Mouse (Mus musculus): ENCODE data around the gene Ccdc9. TPM values are rescaled to one million over a fixed set of nuclear protein-coding genes. Genes with fewer than 3 reads are reported as not detected.
A peak's percentile ranks its signal among the peaks of the same experiment; 100 is the strongest.
"Not testable (repeated sequence)": the region's sequence is repeated elsewhere in the genome, so short reads cannot be mapped to it uniquely, and the experiment has no call there.

The Ccdc9 gene
- total and polyA plus RNA-seq, 3 experiments, result 8.1 to 133 (median 66.0) TPM

DNA sequence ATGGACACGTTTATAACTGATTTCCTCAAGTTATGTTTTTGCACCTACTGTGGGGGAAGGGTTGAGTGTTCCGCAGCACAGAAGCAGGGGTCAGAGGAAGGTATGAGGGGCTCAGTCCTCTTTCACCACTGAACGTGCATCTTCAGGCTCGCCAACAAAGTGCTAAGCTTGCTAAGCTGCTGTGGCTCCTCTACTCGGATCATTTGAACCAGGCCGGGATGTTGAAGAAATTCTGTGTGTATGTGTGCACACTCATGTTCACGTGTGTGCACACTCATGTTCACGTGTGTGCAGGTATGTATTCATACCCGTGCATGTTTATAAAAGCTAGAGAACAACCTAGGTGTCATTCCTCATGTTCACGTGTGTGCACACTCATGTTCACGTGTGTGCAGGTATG lies 20.7 kb downstream of the Ccdc9 start:
- Histone ChIP-seq H3K4me3 (ENCODE audit: low read depth, low read length) (no peak overlapping the region), H3K9me3 (replicated peaks) (no peaks in the 10 kb centered on the region), H3K27me3 (ENCODE audit: insufficient read depth, low read length) (0 out of 2 replicates have a peak, but pooled peaks cover 4% of the 10 kb centered on the region), H3K36me3 (replicated peaks) (peaks cover 25% of the 10 kb centered on the region), H3K4me1 (ENCODE audit: insufficient read depth, low read depth, low read length) (peaks cover 9% of the 10 kb centered on the region; the same call in 1 of the 2 replicates)
- no peak for TF ChIP-seq TAL1 (conservative IDR thresholded peaks at IDR 0.05; ENCODE audit: low read depth, low read length)
- TF ChIP-seq CTCF (IDR thresholded peaks at IDR 0.05; ENCODE audit: low read depth, low read length), result no peak
- no peak for TF ChIP-seq POLR2AphosphoS5 (IDR thresholded peaks at IDR 0.05; ENCODE audit: insufficient replicate concordance, low read depth, low read length)
- TF ChIP-seq GATA1 (IDR thresholded peaks at IDR 0.05; ENCODE audit: borderline replicate concordance, low read length), result no peak
- no peak for TF ChIP-seq GATA2 (IDR thresholded peaks at IDR 0.05; ENCODE audit: borderline replicate concordance, low read depth, low read length)
- DNase-seq (ENCODE audit: low spot score), result no peak
- ATAC-seq (ENCODE audit: extremely low read depth, insufficient number of reproducible peaks, low FRiP score, poor library complexity, severe bottlenecking), result no peak

DNA sequence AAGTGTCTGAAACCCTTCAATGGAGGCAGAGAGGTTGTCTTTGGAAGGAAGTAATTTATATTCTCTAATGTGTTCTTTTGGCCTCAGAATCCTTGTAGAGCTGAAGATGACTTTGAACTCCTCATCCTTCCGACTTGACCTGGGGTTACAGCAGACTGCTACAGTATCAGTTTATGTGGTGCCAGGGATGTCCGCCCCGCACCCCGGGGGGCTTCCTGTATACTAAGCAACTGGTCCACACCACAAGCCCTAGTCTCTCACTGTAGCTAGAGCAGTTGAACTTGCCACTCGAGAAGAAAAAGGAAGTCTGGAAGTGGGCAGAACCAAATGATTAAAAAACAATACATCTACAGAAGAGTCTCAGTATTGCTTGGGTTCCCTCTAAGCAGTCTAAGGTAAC lies 22.8 kb downstream of the Ccdc9 start:
- H3K4me3 ChIP-seq (ENCODE audit: low read depth, low read length), result no peak overlapping the region
- no peak for ATAC-seq (ENCODE audit: extremely low read depth, insufficient number of reproducible peaks, low FRiP score, poor library complexity, severe bottlenecking)
- H3K36me3 ChIP-seq (replicated peaks), result peaks cover 13% of the 10 kb centered on the region
- no peak for TF ChIP-seq GATA2 (IDR thresholded peaks at IDR 0.05; ENCODE audit: borderline replicate concordance, low read depth, low read length)
- TF ChIP-seq POLR2AphosphoS5 (IDR thresholded peaks at IDR 0.05; ENCODE audit: insufficient replicate concordance, low read depth, low read length), result no peak
- no peak for TF ChIP-seq TAL1 (conservative IDR thresholded peaks at IDR 0.05; ENCODE audit: low read depth, low read length)
- TF ChIP-seq CTCF (IDR thresholded peaks at IDR 0.05; ENCODE audit: low read depth, low read length), result no peak
- no peak for TF ChIP-seq GATA1 (IDR thresholded peaks at IDR 0.05; ENCODE audit: borderline replicate concordance, low read length)
- no peak for DNase-seq (ENCODE audit: low spot score)
- peaks cover 4% of the 10 kb centered on the region for H3K27me3 ChIP-seq (ENCODE audit: insufficient read depth, low read length)
- H3K4me1 ChIP-seq (ENCODE audit: insufficient read depth, low read depth, low read length), result 0 out of 2 replicates have a peak, but pooled peaks cover 5% of the 10 kb centered on the region
- no peaks in the 10 kb centered on the region for H3K9me3 ChIP-seq (replicated peaks)

- peak; percentile 48 for DNase-seq (ENCODE audit: low spot score)
- Histone ChIP-seq H3K27me3 (ENCODE audit: insufficient read depth, low read length) (peaks cover 4% of the 10 kb centered on the region), H3K4me3 (ENCODE audit: low read depth, low read length) (no peak overlapping the region), H3K4me1 (ENCODE audit: insufficient read depth, low read depth, low read length) (0 out of 2 replicates have a peak, but pooled peaks cover 5% of the 10 kb centered on the region), H3K9me3 (replicated peaks) (no peaks in the 10 kb centered on the region), H3K36me3 (replicated peaks) (peaks cover 6% of the 10 kb centered on the region)
- ATAC-seq (ENCODE audit: extremely low read depth, insufficient number of reproducible peaks, low FRiP score, poor library complexity, severe bottlenecking), result no peak
- TF ChIP-seq CTCF (IDR thresholded peaks at IDR 0.05; ENCODE audit: low read depth, low read length), result peak; percentile 60; the same call in 1 of the 2 replicates
- TF ChIP-seq POLR2AphosphoS5 (IDR thresholded peaks at IDR 0.05; ENCODE audit: insufficient replicate concordance, low read depth, low read length), result no peak
These were observed 23.4 kb downstream of the Ccdc9 start for GRCm38 (mm10) chr7:16263015-16263787.

GRCm38 (mm10) chr7:16261097-16261496 lies 25.5 kb downstream of the Ccdc9 start:
- ATAC-seq (ENCODE audit: extremely low read depth, insufficient number of reproducible peaks, low FRiP score, poor library complexity, severe bottlenecking) (no peak), DNase-seq (ENCODE audit: low spot score) (no peak)
- H3K4me1 ChIP-seq (ENCODE audit: insufficient read depth, low read depth, low read length), result 0 out of 2 replicates have a peak, but pooled peaks cover 5% of the 10 kb centered on the region
- peaks cover 9% of the 10 kb centered on the region for H3K27me3 ChIP-seq (ENCODE audit: insufficient read depth, low read length)
- no peaks in the 10 kb centered on the region for H3K9me3 ChIP-seq (replicated peaks)
- no peak for TF ChIP-seq POLR2AphosphoS5 (IDR thresholded peaks at IDR 0.05; ENCODE audit: insufficient replicate concordance, low read depth, low read length)
- no peak for TF ChIP-seq GATA1 (IDR thresholded peaks at IDR 0.05; ENCODE audit: borderline replicate concordance, low read length)
- TF ChIP-seq TAL1 (conservative IDR thresholded peaks at IDR 0.05; ENCODE audit: low read depth, low read length), result no peak
- no peak for TF ChIP-seq CTCF (IDR thresholded peaks at IDR 0.05; ENCODE audit: low read depth, low read length)
- TF ChIP-seq GATA2 (IDR thresholded peaks at IDR 0.05; ENCODE audit: borderline replicate concordance, low read depth, low read length), result no peak
- H3K4me3 ChIP-seq (ENCODE audit: low read depth, low read length), result no peak overlapping the region
- peaks cover under 1% of the 10 kb centered on the region for H3K36me3 ChIP-seq (replicated peaks)

DNA sequence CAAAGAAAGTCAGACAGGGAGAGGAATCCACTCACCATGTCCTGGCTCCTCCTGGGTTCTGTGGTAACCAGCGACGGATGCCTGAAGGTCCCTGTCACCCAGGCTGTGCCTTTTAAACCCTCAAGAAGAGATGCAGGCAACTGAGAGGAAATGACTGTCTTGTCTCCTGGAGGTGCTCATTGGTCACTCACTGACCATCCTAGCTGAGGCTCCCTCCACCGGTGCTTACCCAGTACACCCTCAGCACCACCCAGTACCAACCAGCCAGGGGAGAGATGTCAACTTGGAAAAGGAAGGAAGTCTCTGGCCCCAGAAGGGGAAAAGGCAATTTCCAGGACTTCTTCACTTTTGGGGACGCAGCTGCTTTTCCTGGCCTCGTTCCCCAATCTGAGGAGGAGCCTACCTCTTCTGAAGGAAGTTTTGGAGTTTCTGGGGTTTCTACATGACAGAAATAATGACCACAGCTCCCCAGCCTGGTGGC lies 27.4 kb downstream of the Ccdc9 start, which contains the start of gene C5ar1:
Gene C5ar1, minus strand, starts transcription at position 431 of the 481 bp plus-strand sequence.
- Histone ChIP-seq H3K36me3 (replicated peaks) (no peaks in the 10 kb centered on the region), H3K27me3 (ENCODE audit: insufficient read depth, low read length) (peaks cover 9% of the 10 kb centered on the region), H3K4me1 (ENCODE audit: insufficient read depth, low read depth, low read length) (0 out of 2 replicates have a peak, but pooled peaks cover 5% of the 10 kb centered on the region), H3K4me3 (ENCODE audit: low read depth, low read length) (no peak within 1 kb of the TSS), H3K9me3 (replicated peaks) (no peaks in the 10 kb centered on the region)
- DNase-seq (ENCODE audit: low spot score) (no peak), ATAC-seq (ENCODE audit: extremely low read depth, insufficient number of reproducible peaks, low FRiP score, poor library complexity, severe bottlenecking) (no peak)
- no peak for TF ChIP-seq POLR2AphosphoS5 (IDR thresholded peaks at IDR 0.05; ENCODE audit: insufficient replicate concordance, low read depth, low read length)
- no peak for TF ChIP-seq GATA1 (IDR thresholded peaks at IDR 0.05; ENCODE audit: borderline replicate concordance, low read length)
- TF ChIP-seq TAL1 (conservative IDR thresholded peaks at IDR 0.05; ENCODE audit: low read depth, low read length), result no peak
- TF ChIP-seq GATA2 (IDR thresholded peaks at IDR 0.05; ENCODE audit: borderline replicate concordance, low read depth, low read length), result no peak
- TF ChIP-seq CTCF (IDR thresholded peaks at IDR 0.05; ENCODE audit: low read depth, low read length), result no peak

- no peak for ATAC-seq (ENCODE audit: extremely low read depth, insufficient number of reproducible peaks, low FRiP score, poor library complexity, severe bottlenecking)
- no peak overlapping the region for H3K4me3 ChIP-seq (ENCODE audit: low read depth, low read length)
These were observed 28.8 kb downstream of the Ccdc9 start for GRCm38 (mm10) chr7:16257830-16258229.

GRCm38 (mm10) chr7:16255963-16256362 lies 30.6 kb downstream of the Ccdc9 start:
- peaks cover 13% of the 10 kb centered on the region for H3K27me3 ChIP-seq (ENCODE audit: insufficient read depth, low read length)
- not testable (repeated sequence) for H3K9me3 ChIP-seq (replicated peaks); H3K4me1 ChIP-seq (ENCODE audit: insufficient read depth, low read depth, low read length); ATAC-seq (ENCODE audit: extremely low read depth, insufficient number of reproducible peaks, low FRiP score, poor library complexity, severe bottlenecking); H3K36me3 ChIP-seq (replicated peaks); H3K4me3 ChIP-seq (ENCODE audit: low read depth, low read length); DNase-seq (ENCODE audit: low spot score)

More at GRCm38 (mm10) chr7:16257830-16258229, 28.8 kb downstream of the Ccdc9 start:
- no peak for TF ChIP-seq GATA2 (IDR thresholded peaks at IDR 0.05; ENCODE audit: borderline replicate concordance, low read depth, low read length)
- TF ChIP-seq CTCF (IDR thresholded peaks at IDR 0.05; ENCODE audit: low read depth, low read length), result no peak
- TF ChIP-seq GATA1 (IDR thresholded peaks at IDR 0.05; ENCODE audit: borderline replicate concordance, low read length), result no peak
- TF ChIP-seq TAL1 (conservative IDR thresholded peaks at IDR 0.05; ENCODE audit: low read depth, low read length), result no peak
- TF ChIP-seq POLR2AphosphoS5 (IDR thresholded peaks at IDR 0.05; ENCODE audit: insufficient replicate concordance, low read depth, low read length), result no peak
- Histone ChIP-seq H3K4me1 (ENCODE audit: insufficient read depth, low read depth, low read length) (0 out of 2 replicates have a peak, but pooled peaks cover 5% of the 10 kb centered on the region), H3K27me3 (ENCODE audit: insufficient read depth, low read length) (peaks cover 12% of the 10 kb centered on the region), H3K36me3 (replicated peaks) (no peaks in the 10 kb centered on the region), H3K9me3 (replicated peaks) (no peaks in the 10 kb centered on the region)
- no peak for DNase-seq (ENCODE audit: low spot score)
